Mouse (Mus musculus) hindlimb bud, embryonic 11.5 days (tissue): ENCODE measurements around the gene Cypt3.

Source experiments
- DNase-seq: peaks from one replicate; pipeline ENCODE4 v3.0.0-alpha.2; 2012; ENCODE audit warnings: low read depth, low spot score; ENCODE audit errors: extremely low spot score

Cypt3 gene

GRCm38 (mm10) chrX:153558293-153558692 is at the start of gene Cypt3:
Cypt3 (plus strand) TSS chrX:153558593.
- no peak for DNase-seq

- DNase-seq = no peak
These were observed 42.9 kb upstream of the Cypt3 start for GRCm38 (mm10) chrX:153515491-153515890.

GRCm38 (mm10) chrX:153528399-153528798 is 30.0 kb upstream of the Cypt3 start:
- no peak for DNase-seq

- no peak for DNase-seq
These were observed 1.8 kb upstream of the Cypt3 start for GRCm38 (mm10) chrX:153556634-153557033.

GRCm38 (mm10) chrX:153564650-153565049 is 6.3 kb downstream of the Cypt3 start:
- DNase-seq = no peak

- no peak for DNase-seq
These were observed 41.2 kb downstream of the Cypt3 start for GRCm38 (mm10) chrX:153599583-153599982.
